Mouse (Mus musculus) liver, embryonic 14.5 days (tissue): ENCODE data around the gene Tdrkh. TPM values are rescaled to one million over a fixed set of nuclear protein-coding genes. Genes with fewer than 3 reads are reported as not detected.

Source experiments
- ATAC-seq: fragments of 200-750 bp; cut with Nextera tagmentation; 2 replicates; pipeline ENCODE4 v1.8.0; 2017; ENCODE audit warnings: moderate number of reproducible peaks, mild to moderate bottlenecking, moderate library complexity; ENCODE audit not compliant: insufficient read depth
- DNase-seq, 3 experiments: peaks; one replicate each; pipeline ENCODE4 v3.0.0-alpha.2; 2012 to 2013; ENCODE audit warnings: low read depth in 3 of 3, low spot score in 3 of 3
- H3K27ac ChIP-seq: fragments of 300-500 bp; sonication (generic); 2 replicates; pipeline ENCODE4 v1.5.1; 2014; ENCODE audit warnings: moderate library complexity, mild to moderate bottlenecking, control low read depth, inconsistent platforms
- H3K27me3 ChIP-seq: fragments of 300-500 bp; sonication (generic); 2 replicates; pipeline ENCODE4 v1.6.1; 2014; ENCODE audit warnings: mild to moderate bottlenecking, low read length, moderate library complexity; ENCODE audit not compliant: control insufficient read depth, insufficient read depth
- H3K36me3 ChIP-seq: fragments of 300-500 bp; sonication (generic); replicated peaks from 2 replicates; pipeline ENCODE4 v1.6.1; 2014; ENCODE audit warnings: low read depth; ENCODE audit not compliant: control insufficient read depth, insufficient read depth
- H3K4me1 ChIP-seq, 2 experiments: fragments of 200-500 bp in 1 of 2; fragments of 300-500 bp in 1 of 2; sonication (generic) in 1 of 2; replicated peaks; 2 replicates each; pipeline ENCODE4 v1.6.1; 2012 to 2014; ENCODE audit warnings: antibody characterized with exemption in 1 of 2, inconsistent platforms in 1 of 2, low read length in 1 of 2; ENCODE audit not compliant: control insufficient read depth in 2 of 2, insufficient read depth in 2 of 2
- H3K4me2 ChIP-seq: fragments of 300-500 bp; sonication (generic); 2 replicates; pipeline ENCODE4 v1.6.1; 2014; ENCODE audit warnings: low read depth, mild to moderate bottlenecking, control low read depth, moderate library complexity
- H3K4me3 ChIP-seq, 2 experiments: fragments of 200-500 bp in 1 of 2; fragments of 300-500 bp in 1 of 2; sonication (generic) in 1 of 2; 2 replicates each; pipeline ENCODE4 v1.5.1; 2012 to 2014; ENCODE audit warnings: low read depth in 2 of 2, low read length in 2 of 2, mild to moderate bottlenecking in 2 of 2, control low read depth in 1 of 2, inconsistent platforms in 1 of 2, moderate library complexity in 1 of 2; ENCODE audit not compliant: insufficient read depth in 1 of 2
- H3K9ac ChIP-seq: fragments of 300-500 bp; sonication (generic); replicated peaks from 2 replicates; pipeline ENCODE4 v1.6.1; 2014; ENCODE audit warnings: mild to moderate bottlenecking, control low read depth, moderate library complexity
- H3K9me3 ChIP-seq: fragments of 300-500 bp; sonication (generic); 2 replicates; pipeline ENCODE4 v1.6.1; 2016; ENCODE audit warnings: low read length, mixed read lengths; ENCODE audit not compliant: control insufficient read depth
- CTCF ChIP-seq: IDR thresholded peaks from 2 replicates; pipeline ENCODE4 v1.5.1; 2016; ENCODE audit warnings: antibody characterized with exemption, low read depth, control low read depth
- EP300 ChIP-seq: IDR thresholded peaks from 2 replicates; pipeline ENCODE4 v1.6.1; 2016; ENCODE audit warnings: antibody characterized with exemption, low read depth
- WGBS: fragments of 180-500 bp; shearing (Covaris S2); extraction: QIAGEN DNeasy Blood & Tissue Kit; methylation state at CpG from one replicate; pipeline ENCODE4 v1.1.7; 2014; ENCODE audit not compliant: insufficient replicate concordance; 5-methylcytosine and 5-hydroxymethylcytosine counted together
- polyA plus RNA-seq, 2 experiments: library from polyadenylated mRNA; depleted of rRNA in 1 of 2; stranded (reverse) in 1 of 2; unstranded in 1 of 2; fragments of >200 nt; fragmentation: Nextera tagmentation in 1 of 2; extraction: Ambion mirVana in 1 of 2; gene quantifications; 2 replicates each; pipeline versions ENCODE4 v1.2.1 to v1.2.3; 2012 to 2014

The Tdrkh gene
- polyA plus RNA-seq, 2 experiments = 3.0 to 9.0 TPM

DNA sequence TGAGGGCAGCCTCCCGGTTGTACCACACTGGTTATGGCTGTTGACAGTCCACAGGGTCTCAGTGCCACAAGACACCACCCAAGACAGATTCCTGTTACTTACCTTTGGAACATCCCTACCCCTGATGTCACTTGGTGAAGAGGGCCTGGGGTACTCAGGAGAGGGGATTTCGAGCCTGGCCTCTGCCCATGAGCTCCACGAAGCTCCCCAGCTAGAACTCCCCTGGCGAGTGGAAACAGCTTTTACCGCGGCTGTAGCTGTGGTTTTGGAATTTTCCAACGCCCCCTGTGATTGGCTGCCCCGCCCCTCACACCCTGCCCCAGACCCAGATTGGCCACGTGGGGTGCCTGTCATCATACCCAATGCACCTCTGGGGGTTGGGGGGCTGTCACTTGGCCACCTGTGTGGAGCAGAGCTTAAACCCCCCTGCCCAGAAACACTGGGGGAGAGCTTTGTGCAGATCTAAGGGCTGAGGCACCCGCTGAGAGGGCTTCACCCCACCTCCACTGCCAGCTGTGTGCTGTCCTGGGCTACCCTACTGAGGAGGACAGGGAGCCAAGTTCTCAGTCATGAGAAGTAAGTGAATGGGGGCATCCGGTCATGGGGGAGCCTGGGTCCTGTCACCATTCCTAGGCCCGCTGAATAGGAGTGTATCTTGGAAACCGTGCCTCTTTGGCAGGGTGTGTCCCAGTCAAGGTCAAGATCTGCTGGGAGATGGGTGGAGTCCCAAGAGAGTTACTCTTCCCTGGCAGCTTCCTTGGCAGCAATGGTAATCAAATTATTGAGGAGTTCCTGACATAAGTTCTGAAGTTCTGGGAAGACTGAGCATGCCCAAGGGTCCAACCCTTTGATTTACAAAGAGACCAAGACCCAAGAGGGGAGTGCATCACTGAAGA lies 35.8 kb upstream of the Tdrkh start:
- DNase-seq (no peak), ATAC-seq (no peak)
- no peak overlapping the region for H3K27ac ChIP-seq
- H3K4me1 ChIP-seq = no peaks in the 10 kb centered on the region
- whole genome bisulfite sequencing = 9% methylated on average over 13 of the region's 13 CpGs
- no peak overlapping the region for H3K4me3 ChIP-seq
- H3K9me3 ChIP-seq = no peaks in the 10 kb centered on the region
- H3K4me2 ChIP-seq = no peak overlapping the region
- no peaks in the 10 kb centered on the region for H3K36me3 ChIP-seq
- TF ChIP-seq CTCF (no peak), EP300 (no peak)
- H3K27me3 ChIP-seq = no peaks in the 10 kb centered on the region
- no peak overlapping the region for H3K9ac ChIP-seq

DNA sequence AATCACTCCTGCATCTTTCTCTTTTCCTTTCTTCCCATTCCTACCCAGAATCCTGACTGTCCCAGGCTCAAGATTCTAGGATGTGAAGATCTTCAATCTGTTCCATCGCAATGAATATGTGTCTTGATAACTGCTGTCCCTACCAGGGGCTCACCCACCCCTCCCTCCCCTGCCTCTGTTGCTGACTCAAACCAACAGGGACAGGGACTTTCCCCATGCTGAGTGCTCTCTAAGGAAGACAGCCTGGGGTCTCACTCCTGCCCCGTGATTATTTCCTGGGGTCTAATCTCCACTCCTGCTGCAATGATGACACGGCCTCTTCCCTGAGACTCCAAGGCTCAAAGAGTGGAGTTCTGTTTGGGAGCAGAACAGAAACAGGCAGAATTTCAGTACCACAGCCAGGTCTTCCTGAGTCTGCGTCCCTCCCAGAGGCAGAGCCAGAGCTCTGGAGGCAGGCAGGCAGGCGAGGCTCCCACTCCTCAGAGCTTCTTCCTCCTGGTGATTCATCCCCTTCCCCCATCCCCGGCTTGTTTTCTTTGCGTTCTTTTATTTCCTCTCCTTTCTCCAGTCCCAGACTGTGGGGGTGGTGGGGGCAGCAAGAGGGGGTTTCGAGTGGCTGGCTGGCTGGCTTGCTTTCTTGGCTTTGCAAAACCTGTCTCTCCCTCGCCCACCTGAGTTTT lies 33.1 kb upstream of the Tdrkh start:
- TF ChIP-seq CTCF = no peak
- no peak for TF ChIP-seq EP300
- no peak for DNase-seq
- Histone ChIP-seq H3K27ac (no peak overlapping the region), H3K36me3 (no peaks in the 10 kb centered on the region), H3K9me3 (no peaks in the 10 kb centered on the region), H3K4me3 (no peak overlapping the region), H3K9ac (no peak overlapping the region), H3K27me3 (no peaks in the 10 kb centered on the region), H3K4me2 (no peak overlapping the region), H3K4me1 (no peaks in the 10 kb centered on the region)
- WGBS = 25% methylated on average over 9 of the region's 9 CpGs
- ATAC-seq = no peak

DNA sequence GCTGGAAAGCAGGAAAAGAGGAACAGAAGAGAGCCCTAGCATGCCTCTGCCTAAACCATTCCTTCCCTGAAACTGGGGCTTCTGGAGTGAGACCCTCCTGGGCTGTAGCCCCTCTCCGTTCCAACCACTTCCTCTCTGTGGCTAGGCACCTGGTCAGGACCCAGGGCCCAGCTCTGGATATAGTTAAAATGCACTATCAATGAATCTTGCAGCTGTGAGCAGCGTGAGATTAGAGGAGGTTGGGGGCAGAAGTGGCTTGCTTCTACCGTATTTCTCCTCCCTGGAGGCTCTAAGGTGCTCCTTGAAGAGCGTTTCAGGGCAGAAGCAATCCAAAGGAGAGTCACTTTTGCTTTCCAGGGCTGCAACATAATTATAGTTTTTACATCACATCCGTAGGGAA lies 30.8 kb upstream of the Tdrkh start:
- Histone ChIP-seq H3K9ac (no peak overlapping the region), H3K4me2 (no peak overlapping the region), H3K4me1 (no peaks in the 10 kb centered on the region), H3K4me3 (no peak overlapping the region), H3K9me3 (no peaks in the 10 kb centered on the region), H3K27ac (no peak overlapping the region), H3K27me3 (no peaks in the 10 kb centered on the region), H3K36me3 (no peaks in the 10 kb centered on the region)
- ATAC-seq (no peak), DNase-seq (no peak)
- TF ChIP-seq EP300 (no peak), CTCF (no peak)
- WGBS = 24% methylated on average over 5 of the region's 5 CpGs

DNA sequence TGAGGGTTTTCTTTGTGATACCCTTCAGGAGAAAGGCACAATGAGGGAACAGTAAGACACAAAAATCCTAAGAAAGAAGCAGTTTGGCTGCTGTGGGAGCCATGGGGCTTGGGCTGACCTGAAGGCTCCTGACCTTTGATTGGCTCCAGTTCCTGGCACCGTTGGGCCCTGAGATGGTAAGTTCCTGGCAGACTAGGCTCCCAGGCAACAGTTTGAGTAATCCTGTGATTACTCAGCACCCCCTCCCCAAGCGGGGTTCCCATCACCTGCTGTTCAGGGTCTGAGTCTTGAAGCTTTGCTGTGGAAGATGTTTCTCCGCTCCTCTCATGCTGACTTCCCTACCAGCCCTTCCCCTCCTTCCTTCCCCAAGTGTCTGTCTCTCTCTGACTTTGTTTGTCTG lies 29.6 kb upstream of the Tdrkh start:
- 51% methylated on average over 3 of the region's 3 CpGs for WGBS
- Histone ChIP-seq H3K4me3 (no peak overlapping the region), H3K27ac (no peak overlapping the region), H3K4me2 (no peak overlapping the region), H3K4me1 (no peaks in the 10 kb centered on the region), H3K27me3 (no peaks in the 10 kb centered on the region), H3K36me3 (no peaks in the 10 kb centered on the region), H3K9me3 (no peaks in the 10 kb centered on the region), H3K9ac (no peak overlapping the region)
- DNase-seq (no peak), ATAC-seq (no peak)
- TF ChIP-seq CTCF (no peak), EP300 (no peak)

DNA sequence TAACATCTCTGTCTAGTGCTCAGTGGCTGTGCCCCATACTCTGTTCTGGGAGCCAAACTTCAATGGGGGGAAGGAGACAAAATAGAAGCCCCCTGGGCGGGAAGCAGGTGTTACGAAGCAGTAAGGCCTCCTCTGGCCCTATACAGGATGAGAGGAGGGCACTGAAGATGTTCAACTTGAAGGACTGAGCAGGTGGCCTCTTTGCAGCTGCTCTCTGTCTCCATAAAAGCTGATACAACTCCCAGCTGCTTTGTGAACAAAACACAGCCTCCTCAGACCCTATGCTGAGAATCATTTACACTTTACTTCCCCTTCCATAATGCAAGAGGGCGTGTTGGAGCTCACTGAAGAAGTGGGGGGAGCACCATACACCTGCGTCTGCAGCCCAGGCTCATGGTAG lies 26.4 kb upstream of the Tdrkh start:
- H3K4me2 ChIP-seq = no peak overlapping the region
- H3K36me3 ChIP-seq = no peaks in the 10 kb centered on the region
- no peaks in the 10 kb centered on the region for H3K9me3 ChIP-seq
- H3K4me3 ChIP-seq = no peak overlapping the region
- H3K27ac ChIP-seq = no peak overlapping the region
- H3K4me1 ChIP-seq = no peaks in the 10 kb centered on the region
- no peaks in the 10 kb centered on the region for H3K27me3 ChIP-seq
- no peak overlapping the region for H3K9ac ChIP-seq
- DNase-seq = no peak
- 40% methylated on average over 4 of the region's 4 CpGs for WGBS
- TF ChIP-seq EP300 (no peak), CTCF (no peak)
- no peak for ATAC-seq
